Mouse (Mus musculus) limb, embryonic 13.5 days (tissue): ENCODE measurements at regions not wholly inside any gene's neighbourhood (a gene's known extent, or its start where the extent isn't known, plus 50 kb on each side); places are given as distances from the start of the nearest gene placed in this dataset.
A peak's percentile ranks its signal among the peaks of the same experiment; 100 is the strongest.

ENCODE experiments used
- ATAC-seq: fragments of 200-750 bp; cut with Nextera tagmentation; 2 replicates; pipeline ENCODE4 v1.8.0; 2017; ENCODE audit warnings: low read depth, moderate number of reproducible peaks, moderate TSS enrichment; ENCODE audit not compliant: low FRiP score
- H3K27ac ChIP-seq: fragments of 300-500 bp; sonication (generic); 2 replicates; pipeline ENCODE4 v1.5.1; 2015; ENCODE audit warnings: inconsistent platforms, mild to moderate bottlenecking, moderate library complexity
- H3K27me3 ChIP-seq: fragments of 300-500 bp; sonication (generic); 2 replicates; pipeline ENCODE4 v1.6.1; 2015; ENCODE audit warnings: mild to moderate bottlenecking, inconsistent platforms
- H3K36me3 ChIP-seq: fragments of 300-500 bp; sonication (generic); 2 replicates; pipeline ENCODE4 v1.6.1; 2015; ENCODE audit warnings: inconsistent platforms, mild to moderate bottlenecking, moderate library complexity
- H3K4me1 ChIP-seq: fragments of 300-500 bp; sonication (generic); 2 replicates; pipeline ENCODE4 v1.6.1; 2015; ENCODE audit warnings: inconsistent platforms
- H3K4me2 ChIP-seq: fragments of 300-500 bp; sonication (generic); replicated peaks from 2 replicates; pipeline ENCODE4 v1.6.1; 2015; ENCODE audit warnings: inconsistent platforms, mild to moderate bottlenecking, moderate library complexity
- H3K4me3 ChIP-seq: fragments of 300-500 bp; sonication (generic); 2 replicates; pipeline ENCODE4 v1.5.1; 2015; ENCODE audit warnings: moderate library complexity, mild to moderate bottlenecking, inconsistent platforms
- H3K9ac ChIP-seq: fragments of 300-500 bp; sonication (generic); 2 replicates; pipeline ENCODE4 v1.6.1; 2015; ENCODE audit warnings: mild to moderate bottlenecking, inconsistent platforms
- H3K9me3 ChIP-seq: fragments of 300-500 bp; sonication (generic); 2 replicates; pipeline ENCODE4 v1.6.1; 2016; ENCODE audit warnings: inconsistent platforms
- whole genome bisulfite sequencing: fragments of 180-500 bp; shearing (Covaris S2); methylation state at CpG from one replicate; pipeline ENCODE4 v1.1.7; 2015; 5-methylcytosine and 5-hydroxymethylcytosine counted together

- Histone ChIP-seq H3K27ac (no peak overlapping the region), H3K4me1 (no peaks in the 10 kb centered on the region), H3K9ac (no peak overlapping the region), H3K4me2 (no peak overlapping the region), H3K4me3 (no peak overlapping the region), H3K27me3 (0 out of 2 replicates have a peak, but pooled peaks cover 3% of the 10 kb centered on the region), H3K9me3 (no peaks in the 10 kb centered on the region), H3K36me3 (no peaks in the 10 kb centered on the region)
- 99% methylated on average over 2 of the region's 2 CpGs for WGBS
- ATAC-seq = no peak
Measured at GRCm38 (mm10) chr3:40126903-40127302, 404.2 kb upstream of the Intu start.

GRCm38 (mm10) chr3:40130858-40131584 lies 400.1 kb upstream of the Intu start:
- 82% methylated on average over 8 of the region's 8 CpGs for WGBS
- Histone ChIP-seq H3K36me3 (no peaks in the 10 kb centered on the region), H3K4me2 (no peak overlapping the region), H3K4me1 (no peaks in the 10 kb centered on the region), H3K27ac (no peak overlapping the region), H3K9ac (no peak overlapping the region), H3K4me3 (no peak overlapping the region), H3K27me3 (no peaks in the 10 kb centered on the region), H3K9me3 (no peaks in the 10 kb centered on the region)
- ATAC-seq = no peak

GRCm38 (mm10) chr3:40138671-40139070 lies 392.4 kb upstream of the Intu start:
- no peak overlapping the region for H3K4me3 ChIP-seq
- ATAC-seq = no peak
- H3K27me3 ChIP-seq = no peaks in the 10 kb centered on the region
- no peaks in the 10 kb centered on the region for H3K36me3 ChIP-seq
- no peaks in the 10 kb centered on the region for H3K9me3 ChIP-seq
- no peak overlapping the region for H3K4me2 ChIP-seq
- H3K4me1 ChIP-seq = peaks cover 6% of the 10 kb centered on the region
- WGBS = 23% methylated on average over 5 of the region's 5 CpGs
- H3K9ac ChIP-seq = no peak overlapping the region
- no peak overlapping the region for H3K27ac ChIP-seq

- H3K4me2 ChIP-seq = no peak overlapping the region
- WGBS = 79% methylated on average over 5 of the region's 5 CpGs
- no peak overlapping the region for H3K9ac ChIP-seq
- H3K4me3 ChIP-seq = no peak overlapping the region
- peaks cover 6% of the 10 kb centered on the region for H3K4me1 ChIP-seq
- no peak for ATAC-seq
- H3K36me3 ChIP-seq = no peaks in the 10 kb centered on the region
- H3K27me3 ChIP-seq = no peaks in the 10 kb centered on the region
- H3K9me3 ChIP-seq = no peaks in the 10 kb centered on the region
- H3K27ac ChIP-seq = no peak overlapping the region
Measured at GRCm38 (mm10) chr3:40142229-40142628, 388.9 kb upstream of the Intu start.

GRCm38 (mm10) chr3:40158631-40159030 lies 372.5 kb upstream of the Intu start:
- H3K27ac ChIP-seq = no peak overlapping the region
- no peaks in the 10 kb centered on the region for H3K36me3 ChIP-seq
- no peaks in the 10 kb centered on the region for H3K9me3 ChIP-seq
- H3K9ac ChIP-seq = no peak overlapping the region
- H3K27me3 ChIP-seq = no peaks in the 10 kb centered on the region
- no peak overlapping the region for H3K4me2 ChIP-seq
- WGBS = 69% methylated on average over 6 of the region's 6 CpGs
- H3K4me3 ChIP-seq = no peak overlapping the region
- 0 out of 2 replicates have a peak, but pooled peaks cover 3% of the 10 kb centered on the region for H3K4me1 ChIP-seq
- ATAC-seq = no peak

GRCm38 (mm10) chr3:40159591-40160145 lies 371.4 kb upstream of the Intu start:
- WGBS = 67% methylated on average over 9 of the region's 9 CpGs
- H3K4me1 ChIP-seq = 0 out of 2 replicates have a peak, but pooled peaks cover 3% of the 10 kb centered on the region
- ATAC-seq = no peak
- no peak overlapping the region for H3K27ac ChIP-seq
- no peaks in the 10 kb centered on the region for H3K9me3 ChIP-seq
- no peaks in the 10 kb centered on the region for H3K36me3 ChIP-seq
- no peak overlapping the region for H3K4me2 ChIP-seq
- H3K9ac ChIP-seq = no peak overlapping the region
- no peak overlapping the region for H3K4me3 ChIP-seq
- no peaks in the 10 kb centered on the region for H3K27me3 ChIP-seq

GRCm38 (mm10) chr3:40164181-40164580 lies 366.9 kb upstream of the Intu start:
- Histone ChIP-seq H3K27ac (no peak overlapping the region), H3K4me3 (no peak overlapping the region), H3K4me2 (no peak overlapping the region), H3K4me1 (peaks cover 10% of the 10 kb centered on the region), H3K9me3 (no peaks in the 10 kb centered on the region), H3K36me3 (no peaks in the 10 kb centered on the region), H3K27me3 (no peaks in the 10 kb centered on the region), H3K9ac (no peak overlapping the region)
- 31% methylated on average over 1 of the region's 1 CpGs for WGBS
- no peak for ATAC-seq

- ATAC-seq = peak; percentile 66
- Histone ChIP-seq H3K36me3 (no peaks in the 10 kb centered on the region), H3K9me3 (no peaks in the 10 kb centered on the region), H3K27me3 (no peaks in the 10 kb centered on the region), H3K4me3 (no peak overlapping the region), H3K9ac (no peak overlapping the region), H3K27ac (peak overlapping the region; percentile 80), H3K4me2 (peak overlapping the region; percentile 38; the same call in 1 of the 2 replicates), H3K4me1 (peaks cover 21% of the 10 kb centered on the region)
- 18% methylated on average over 12 of the region's 12 CpGs for WGBS
Measured at GRCm38 (mm10) chr3:40167970-40168626, 363.0 kb upstream of the Intu start.

GRCm38 (mm10) chr3:40169590-40169989 lies 361.5 kb upstream of the Intu start:
- no peaks in the 10 kb centered on the region for H3K36me3 ChIP-seq
- no peak overlapping the region for H3K4me3 ChIP-seq
- no peak overlapping the region for H3K9ac ChIP-seq
- H3K9me3 ChIP-seq = no peaks in the 10 kb centered on the region
- no peaks in the 10 kb centered on the region for H3K27me3 ChIP-seq
- WGBS = 87% methylated on average over 2 of the region's 2 CpGs
- peaks cover 21% of the 10 kb centered on the region for H3K4me1 ChIP-seq
- no peak overlapping the region for H3K27ac ChIP-seq
- ATAC-seq = no peak
- H3K4me2 ChIP-seq = no peak overlapping the region

- Histone ChIP-seq H3K4me2 (no peak overlapping the region), H3K4me3 (no peak overlapping the region), H3K9ac (no peak overlapping the region), H3K4me1 (peaks cover 2% of the 10 kb centered on the region; the same call in 1 of the 2 replicates), H3K27ac (no peak overlapping the region), H3K27me3 (no peaks in the 10 kb centered on the region), H3K36me3 (no peaks in the 10 kb centered on the region), H3K9me3 (no peaks in the 10 kb centered on the region)
- ATAC-seq = no peak
- 54% methylated on average over 3 of the region's 3 CpGs for WGBS
Measured at GRCm38 (mm10) chr3:40179726-40180317, 351.3 kb upstream of the Intu start.

GRCm38 (mm10) chr3:40185597-40186320 lies 345.3 kb upstream of the Intu start:
- WGBS = 56% methylated on average over 5 of the region's 5 CpGs
- peak; percentile 32; the same call in 1 of the 2 replicates for ATAC-seq
- Histone ChIP-seq H3K9ac (no peak overlapping the region), H3K4me1 (peaks cover 10% of the 10 kb centered on the region), H3K4me3 (no peak overlapping the region), H3K36me3 (no peaks in the 10 kb centered on the region), H3K4me2 (no peak overlapping the region), H3K27ac (no peak overlapping the region), H3K9me3 (no peaks in the 10 kb centered on the region), H3K27me3 (no peaks in the 10 kb centered on the region; the same call in 1 of the 2 replicates)
